18 mouse cellular contexts compared by ENCODE assay signal in the genomic region with DNA sequence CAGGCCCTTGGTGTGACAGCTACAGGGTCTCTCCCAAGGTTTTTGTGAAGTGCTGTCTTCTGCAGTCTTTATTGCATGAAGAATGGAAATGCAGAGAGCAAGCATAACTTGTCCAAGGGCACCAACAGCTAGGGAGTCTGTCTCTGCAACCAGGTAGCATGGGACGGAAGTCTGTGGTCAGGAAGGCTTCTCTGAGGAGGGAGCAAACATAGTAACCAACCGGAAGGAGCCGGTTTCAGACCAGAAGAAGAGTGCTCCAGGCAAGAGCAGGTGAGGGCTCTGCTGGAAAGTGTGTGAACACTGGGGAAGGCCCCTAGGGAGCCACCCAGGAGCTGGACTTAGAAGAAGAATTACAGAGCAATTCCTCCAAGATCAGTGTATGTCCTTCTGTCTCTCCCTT. TPM values are rescaled to one million over a fixed set of nuclear protein-coding genes. Genes with fewer than 3 reads are reported as not detected.
A peak's percentile ranks its signal among the peaks of the same experiment; 100 is the strongest.
DNase-seq lines count a peak whose midpoint lies in the region; ATAC-seq and TF ChIP-seq lines count a peak whose summit lies in the region.
"Had no signal": no experiment of that assay in that cellular context is flagged by ENCODE, and none has a peak within 500 bp of the region (broad histone marks: within the 10 kb centered on the region; RNA-seq: fewer than 3 reads in every experiment).

No protein-coding gene starts in this region.

- ATAC-seq in kidney, embryonic 15.5 days (replicated peaks; ENCODE audit: low FRiP score): no peak
- ATAC-seq: Patski had no signal

- TF ChIP-seq CTCF in kidney, adult 2 months (conservative IDR thresholded peaks at IDR 0.05; ENCODE audit: insufficient read depth, insufficient read length, low read depth, low read length): no peak
- TF ChIP-seq CTCF in bone marrow macrophage, adult 2 months (IDR thresholded peaks at IDR 0.05; ENCODE audit: low read depth, low read length): no peak
- no peak for TF ChIP-seq CTCF in thymus, adult 2 months (IDR thresholded peaks at IDR 0.05; ENCODE audit: borderline replicate concordance, control insufficient read depth, extremely low read depth, insufficient read depth, low read length, poor library complexity)

- DNase-seq in kidney, adult 2 months: peak; percentile 21
- DNase-seq in CD4-positive, CD25-positive, alpha-beta regulatory T cell, adult 2 months (ENCODE audit: low read depth, low spot score): peak; percentile 74
- DNase-seq in thymus, adult 2 months: peak; percentile 74
- no peak for DNase-seq in right cerebral cortex, postnatal 25 days
- no peak for DNase-seq in layer of hippocampus, adult 11-12 months (ENCODE audit: low spot score)
- no peak for DNase-seq in neural tube, embryonic 10.5 days (ENCODE audit: extremely low spot score, low spot score)
- DNase-seq: adrenal gland, postnatal 10 days; cerebellum, postnatal 36 days; gastrocnemius, adult 2 months; kidney, adult 9 months; layer of hippocampus, adult 9-11 months had no signal

- no peak overlapping the region for H3K27ac ChIP-seq in kidney, adult 2 months (ENCODE audit: insufficient read depth, low read depth, low read length)
- no peak overlapping the region for H3K27ac ChIP-seq in kidney, embryonic 15.5 days
- H3K27ac ChIP-seq in bone marrow macrophage, adult 2 months (ENCODE audit: insufficient read depth, low read depth, low read length): peak overlapping the region; percentile 14; the same call in 1 of the 2 replicates
- peak overlapping the region; percentile 90 for H3K27ac ChIP-seq in thymus, adult 2 months (ENCODE audit: control insufficient read depth, insufficient read depth, low read length)
- H3K27ac ChIP-seq: embryonic facial prominence, embryonic 12.5 days; gastrocnemius, adult 2 months; hindbrain, embryonic 13.5 days; liver, embryonic 14.5 days had no signal

- no peak overlapping the region for H3K9ac ChIP-seq in kidney, embryonic 15.5 days
- H3K9ac ChIP-seq: embryonic facial prominence, embryonic 12.5 days; hindbrain, embryonic 13.5 days; liver, embryonic 14.5 days had no signal

- 71% methylated on average over 3 of the region's 3 CpGs for WGBS in kidney, adult 2 months
- WGBS in kidney, embryonic 15.5 days: 60% methylated on average over 3 of the region's 3 CpGs
- WGBS in thymus, adult 2 months: 6% methylated on average over 3 of the region's 3 CpGs

- peaks cover 22% of the 10 kb centered on the region for H3K4me1 ChIP-seq in kidney, adult 2 months (ENCODE audit: control insufficient read depth, insufficient read depth, low read length)
- peaks cover 38% of the 10 kb centered on the region for H3K4me1 ChIP-seq in kidney, embryonic 15.5 days
- peaks cover 53% of the 10 kb centered on the region for H3K4me1 ChIP-seq in bone marrow macrophage, adult 2 months (ENCODE audit: control insufficient read depth, insufficient read depth, low read length)
- H3K4me1 ChIP-seq in thymus, adult 2 months (replicated peaks; ENCODE audit: control insufficient read depth, insufficient read depth, low read length): peaks cover 73% of the 10 kb centered on the region

- H3K4me3 ChIP-seq in kidney, adult 2 months (ENCODE audit: insufficient read depth, low read depth, low read length): no peak overlapping the region
- no peak overlapping the region for H3K4me3 ChIP-seq in kidney, embryonic 15.5 days (replicated peaks)
- H3K4me3 ChIP-seq in bone marrow macrophage, adult 2 months (ENCODE audit: insufficient read depth, low read length): no peak overlapping the region
- H3K4me3 ChIP-seq in thymus, adult 2 months (ENCODE audit: control insufficient read depth, insufficient read depth, low read length): peak overlapping the region; percentile 4; the same call in 1 of the 2 replicates
- H3K4me3 ChIP-seq: embryonic facial prominence, embryonic 12.5 days; gastrocnemius, adult 2 months; hindbrain, embryonic 13.5 days had no signal

- no peaks in the 10 kb centered on the region for H3K27me3 ChIP-seq in kidney, adult 2 months (replicated peaks; ENCODE audit: control insufficient read depth, insufficient read depth, low read length)
- H3K27me3 ChIP-seq in kidney, embryonic 15.5 days: peaks cover 37% of the 10 kb centered on the region
- H3K27me3 ChIP-seq in thymus, adult 2 months (ENCODE audit: control insufficient read depth, insufficient read depth, low read length): no peaks in the 10 kb centered on the region
- H3K27me3 ChIP-seq: Patski had no signal

- no peak for TF ChIP-seq POLR2A in kidney, adult 2 months (IDR thresholded peaks at IDR 0.05; ENCODE audit: low read depth, low read length)
- no peak for TF ChIP-seq POLR2A in bone marrow macrophage, adult 2 months (IDR thresholded peaks at IDR 0.05; ENCODE audit: borderline replicate concordance, low read depth, low read length)
- 0 out of 2 replicates have a peak, but pooled peaks have one; percentile 36 for TF ChIP-seq POLR2A in thymus, adult 2 months (IDR thresholded peaks at IDR 0.05; ENCODE audit: control insufficient read depth, extremely low read depth, insufficient read depth, low read length, poor library complexity)

- H3K4me2 ChIP-seq in kidney, embryonic 15.5 days: no peak overlapping the region
- H3K4me2 ChIP-seq: embryonic facial prominence, embryonic 12.5 days; hindbrain, embryonic 13.5 days had no signal

- H3K36me3 ChIP-seq in kidney, adult 2 months (ENCODE audit: control insufficient read depth, insufficient read depth, low read length): no peaks in the 10 kb centered on the region
- no peaks in the 10 kb centered on the region for H3K36me3 ChIP-seq in kidney, embryonic 15.5 days
- H3K36me3 ChIP-seq in thymus, adult 2 months (ENCODE audit: control insufficient read depth, insufficient read depth, low read length): no peaks in the 10 kb centered on the region
- H3K36me3 ChIP-seq: embryonic facial prominence, embryonic 12.5 days; hindbrain, embryonic 13.5 days had no signal

- no peaks in the 10 kb centered on the region for H3K9me3 ChIP-seq in kidney, embryonic 15.5 days (replicated peaks)
- H3K9me3 ChIP-seq: embryonic facial prominence, embryonic 12.5 days; hindbrain, embryonic 13.5 days had no signal

RNA-seq across cellular contexts. Expression of a gene that starts 1.8 kb away (rescaled TPM):
- 1.8 and 2.5 TPM in 2 replicates for polyA plus RNA-seq in kidney, adult 2 months (2012; rRNA removed)
- polyA plus RNA-seq in kidney, embryonic 15.5 days (2015; fragmentation: Nextera tagmentation; extraction: Ambion mirVana): 0.63 and 0.81 TPM in 2 replicates
- polyA plus RNA-seq in bone marrow macrophage, adult 2 months (2012; ENCODE audit: insufficient read depth, insufficient read length, missing spikeins): 24.3 and 26.0 TPM in 2 replicates
- polyA plus RNA-seq in thymus, adult 2 months (2012; rRNA removed): 15.3 and 15.8 TPM in 2 replicates
- polyA plus RNA-seq: forebrain, embryonic 11.5 days; hindbrain, embryonic 13.5 days; Patski had no signal

RNA-seq across cellular contexts. Expression of a gene that starts 39.0 kb away (rescaled TPM):
- 22.2 and 23.3 TPM in 2 replicates for polyA plus RNA-seq in kidney, adult 2 months (2012; rRNA removed)
- 7.4 and 10.1 TPM in 2 replicates for polyA plus RNA-seq in kidney, embryonic 15.5 days (2015; fragmentation: Nextera tagmentation; extraction: Ambion mirVana)
- 5.5 and 8.7 TPM in 2 replicates for polyA plus RNA-seq in bone marrow macrophage, adult 2 months (2012; ENCODE audit: insufficient read depth, insufficient read length, missing spikeins)
- polyA plus RNA-seq in thymus, adult 2 months (2012; rRNA removed): 59.8 and 78.9 TPM in 2 replicates

RNA-seq across cellular contexts. Expression of a gene that starts 49.7 kb away (rescaled TPM):
- polyA plus RNA-seq in kidney, adult 2 months (2012; rRNA removed): 15.9 and 16.6 TPM in 2 replicates
- polyA plus RNA-seq in kidney, embryonic 15.5 days (2015; fragmentation: Nextera tagmentation; extraction: Ambion mirVana): 35.1 and 35.8 TPM in 2 replicates
- polyA plus RNA-seq in bone marrow macrophage, adult 2 months (2012; ENCODE audit: insufficient read depth, insufficient read length, missing spikeins): 36.3 and 37.6 TPM in 2 replicates
- polyA plus RNA-seq in thymus, adult 2 months (2012; rRNA removed): 15.0 and 15.1 TPM in 2 replicates

Comparison
In these comparisons a context has a peak if more than half of its experiments do, and no peak if none do; other contexts are left out.
1. DNase-seq: peak in kidney, adult 2 months (single experiment), CD4-positive, CD25-positive, alpha-beta regulatory T cell, adult 2 months (single experiment) and thymus, adult 2 months (single experiment); none in right cerebral cortex, postnatal 25 days (single experiment), layer of hippocampus, adult 11-12 months (single experiment) and neural tube, embryonic 10.5 days (single experiment).
2. H3K27ac ChIP-seq: peak in bone marrow macrophage, adult 2 months (single experiment) and thymus, adult 2 months (single experiment); none in kidney, adult 2 months (single experiment) and kidney, embryonic 15.5 days (single experiment).